Mouse (Mus musculus) midbrain, embryonic 12.5 days (tissue): ENCODE results near the gene Sh3bp5. TPM values are rescaled to one million over a fixed set of nuclear protein-coding genes. Genes with fewer than 3 reads are reported as not detected.

Experiments
- ATAC-seq: fragments of 200-750 bp; cut with Nextera tagmentation; 2 replicates; pipeline ENCODE4 v1.8.0; 2017; ENCODE audit warnings: low read depth, moderate TSS enrichment, moderate library complexity; ENCODE audit not compliant: low FRiP score
- H3K27ac ChIP-seq: fragments of 300-500 bp; sonication (generic); replicated peaks from 2 replicates; pipeline ENCODE4 v1.5.1; 2016; ENCODE audit warnings: mild to moderate bottlenecking
- H3K27me3 ChIP-seq: fragments of 300-500 bp; sonication (generic); 2 replicates; pipeline ENCODE4 v1.6.1; 2016; ENCODE audit warnings: mild to moderate bottlenecking
- H3K36me3 ChIP-seq: fragments of 300-500 bp; sonication (generic); 2 replicates; pipeline ENCODE4 v1.6.1; 2016
- H3K4me1 ChIP-seq: fragments of 300-500 bp; sonication (generic); 2 replicates; pipeline ENCODE4 v1.6.1; 2016
- H3K4me2 ChIP-seq: fragments of 300-500 bp; sonication (generic); replicated peaks from 2 replicates; pipeline ENCODE4 v1.6.1; 2016; ENCODE audit warnings: mild to moderate bottlenecking, moderate library complexity
- H3K4me3 ChIP-seq: fragments of 300-500 bp; sonication (generic); 2 replicates; pipeline ENCODE4 v1.5.1; 2016; ENCODE audit warnings: mild to moderate bottlenecking
- H3K9ac ChIP-seq: fragments of 300-500 bp; sonication (generic); replicated peaks from 2 replicates; pipeline ENCODE4 v1.6.1; 2016; ENCODE audit warnings: mild to moderate bottlenecking, moderate library complexity
- H3K9me3 ChIP-seq: fragments of 300-500 bp; sonication (generic); 2 replicates; pipeline ENCODE4 v1.6.1; 2016; ENCODE audit warnings: mild to moderate bottlenecking
- WGBS: fragments of 180-500 bp; shearing (Covaris S2); methylation state at CpG from one replicate; pipeline ENCODE4 v1.1.7; 2016; 5-methylcytosine and 5-hydroxymethylcytosine counted together
- polyA plus RNA-seq: library from polyadenylated mRNA; unstranded; fragments of >200 nt; fragmentation: Nextera tagmentation; extraction: Ambion mirVana; gene quantifications from 2 replicates; pipeline ENCODE4 v1.2.1, GENCODE M21; 2016

The Sh3bp5 gene
- polyA plus RNA-seq, 1 experiment from 2014 or later, result 43.3 TPM

GRCm38 (mm10) chr14:31364589-31364988 lies 71.3 kb downstream of the Sh3bp5 start:
- H3K9me3 ChIP-seq, result no peaks in the 10 kb centered on the region
- H3K27ac ChIP-seq, result no peak overlapping the region
- no peak overlapping the region for H3K9ac ChIP-seq
- WGBS, result 91% methylated on average over 4 of the region's 4 CpGs
- H3K4me3 ChIP-seq, result no peak overlapping the region
- no peaks in the 10 kb centered on the region for H3K27me3 ChIP-seq
- no peaks in the 10 kb centered on the region for H3K4me1 ChIP-seq
- no peak for ATAC-seq
- peaks cover 73% of the 10 kb centered on the region for H3K36me3 ChIP-seq
- no peak overlapping the region for H3K4me2 ChIP-seq

- H3K36me3 ChIP-seq, result peaks cover 63% of the 10 kb centered on the region
- no peaks in the 10 kb centered on the region for H3K27me3 ChIP-seq
- 95% methylated on average over 2 of the region's 2 CpGs for WGBS
- no peak overlapping the region for H3K9ac ChIP-seq
- no peak for ATAC-seq
- no peaks in the 10 kb centered on the region for H3K4me1 ChIP-seq
- H3K4me3 ChIP-seq, result no peak overlapping the region
- H3K9me3 ChIP-seq, result no peaks in the 10 kb centered on the region
- H3K27ac ChIP-seq, result no peak overlapping the region
- no peak overlapping the region for H3K4me2 ChIP-seq
These were observed 73.6 kb downstream of the Sh3bp5 start for GRCm38 (mm10) chr14:31362236-31362635.

GRCm38 (mm10) chr14:31345367-31345766 lies 90.5 kb downstream of the Sh3bp5 start:
- no peak for ATAC-seq
- no peak overlapping the region for H3K27ac ChIP-seq
- no peak overlapping the region for H3K4me3 ChIP-seq
- H3K4me1 ChIP-seq, result no peaks in the 10 kb centered on the region
- H3K9me3 ChIP-seq, result no peaks in the 10 kb centered on the region
- H3K4me2 ChIP-seq, result no peak overlapping the region
- 92% methylated on average over 1 of the region's 1 CpGs for WGBS
- no peak overlapping the region for H3K9ac ChIP-seq
- peaks cover 28% of the 10 kb centered on the region for H3K36me3 ChIP-seq
- H3K27me3 ChIP-seq, result no peaks in the 10 kb centered on the region

- no peaks in the 10 kb centered on the region for H3K9me3 ChIP-seq
- ATAC-seq, result no peak
- H3K4me2 ChIP-seq, result no peak overlapping the region
- H3K4me3 ChIP-seq, result no peak overlapping the region
- no peak overlapping the region for H3K9ac ChIP-seq
- peaks cover 26% of the 10 kb centered on the region for H3K36me3 ChIP-seq
- H3K4me1 ChIP-seq, result peaks cover 6% of the 10 kb centered on the region
- 88% methylated on average over 8 of the region's 8 CpGs for WGBS
- H3K27me3 ChIP-seq, result no peaks in the 10 kb centered on the region
- H3K27ac ChIP-seq, result no peak overlapping the region
These were observed 92.6 kb downstream of the Sh3bp5 start for GRCm38 (mm10) chr14:31343241-31343640.

GRCm38 (mm10) chr14:31337947-31338346 lies 97.9 kb downstream of the Sh3bp5 start:
- Histone ChIP-seq H3K4me2 (peak overlapping the region; percentile 63), H3K4me3 (peak overlapping the region; percentile 90), H3K9ac (no peak overlapping the region), H3K27ac (no peak overlapping the region), H3K27me3 (no peaks in the 10 kb centered on the region), H3K36me3 (peaks cover 7% of the 10 kb centered on the region), H3K9me3 (no peaks in the 10 kb centered on the region), H3K4me1 (peaks cover 20% of the 10 kb centered on the region)
- ATAC-seq, result no peak

GRCm38 (mm10) chr14:31337406-31337805 lies 98.5 kb downstream of the Sh3bp5 start:
- H3K4me1 ChIP-seq, result peaks cover 20% of the 10 kb centered on the region
- H3K27me3 ChIP-seq, result no peaks in the 10 kb centered on the region
- no peak for ATAC-seq

GRCm38 (mm10) chr14:31336369-31337155 lies 99.3 kb downstream of the Sh3bp5 start, which contains the start of gene Capn7:
Gene Capn7 (plus strand): TSS chr14:31336638.
- Histone ChIP-seq H3K27ac (peak within 1 kb of the TSS; percentile 91), H3K27me3 (no peaks in the 10 kb centered on the region), H3K9me3 (no peaks in the 10 kb centered on the region), H3K9ac (peak within 1 kb of the TSS; percentile 77), H3K4me3 (peak within 1 kb of the TSS; percentile 90), H3K4me2 (peak within 1 kb of the TSS; percentile 63), H3K4me1 (peaks cover 20% of the 10 kb centered on the region), H3K36me3 (peaks cover 7% of the 10 kb centered on the region)
- under 1% methylated on average over 78 of the region's 78 CpGs for WGBS
- ATAC-seq, result peak; percentile 97

More at GRCm38 (mm10) chr14:31337406-31337805, 98.5 kb downstream of the Sh3bp5 start:
- Histone ChIP-seq H3K4me3 (peak overlapping the region; percentile 90), H3K9me3 (no peaks in the 10 kb centered on the region), H3K4me2 (peak overlapping the region; percentile 63), H3K27ac (no peak overlapping the region), H3K9ac (peak overlapping the region; percentile 77), H3K36me3 (peaks cover 7% of the 10 kb centered on the region)
- 52% methylated on average over 7 of the region's 7 CpGs for WGBS

- Histone ChIP-seq H3K27me3 (no peaks in the 10 kb centered on the region), H3K4me2 (peak overlapping the region; percentile 63), H3K36me3 (peaks cover 3% of the 10 kb centered on the region), H3K4me3 (peak overlapping the region; percentile 90), H3K27ac (0 out of 2 replicates have a peak overlapping the region, but pooled peaks have one; percentile 52), H3K4me1 (peaks cover 20% of the 10 kb centered on the region), H3K9ac (peak overlapping the region; percentile 32; the same call in 1 of the 2 replicates), H3K9me3 (no peaks in the 10 kb centered on the region)
- 67% methylated on average over 3 of the region's 3 CpGs for WGBS
- ATAC-seq, result no peak
These were observed 100.1 kb downstream of the Sh3bp5 start for GRCm38 (mm10) chr14:31335765-31336164.

- H3K9me3 ChIP-seq, result no peaks in the 10 kb centered on the region
- 72% methylated on average over 4 of the region's 4 CpGs for WGBS
- H3K4me2 ChIP-seq, result no peak overlapping the region
- no peak overlapping the region for H3K9ac ChIP-seq
- no peak overlapping the region for H3K4me3 ChIP-seq
- H3K36me3 ChIP-seq, result no peaks in the 10 kb centered on the region
- H3K27me3 ChIP-seq, result no peaks in the 10 kb centered on the region; the same call in 1 of the 2 replicates
- no peak for ATAC-seq
- H3K27ac ChIP-seq, result no peak overlapping the region
- H3K4me1 ChIP-seq, result peaks cover 5% of the 10 kb centered on the region; the same call in 1 of the 2 replicates
These were observed 104.9 kb downstream of the Sh3bp5 start for GRCm38 (mm10) chr14:31330957-31331356.

- H3K4me1 ChIP-seq, result no peaks in the 10 kb centered on the region
- WGBS, result 59% methylated on average over 2 of the region's 2 CpGs
- H3K9me3 ChIP-seq, result no peaks in the 10 kb centered on the region
- H3K9ac ChIP-seq, result no peak overlapping the region
- no peaks in the 10 kb centered on the region for H3K36me3 ChIP-seq
- H3K4me3 ChIP-seq, result no peak overlapping the region
- no peak for ATAC-seq
- H3K27me3 ChIP-seq, result no peaks in the 10 kb centered on the region; the same call in 1 of the 2 replicates
- H3K4me2 ChIP-seq, result no peak overlapping the region
- no peak overlapping the region for H3K27ac ChIP-seq
These were observed 106.1 kb downstream of the Sh3bp5 start for GRCm38 (mm10) chr14:31329741-31330140.

GRCm38 (mm10) chr14:31327681-31328080 lies 108.2 kb downstream of the Sh3bp5 start:
- Histone ChIP-seq H3K9ac (no peak overlapping the region), H3K4me2 (no peak overlapping the region), H3K9me3 (no peaks in the 10 kb centered on the region), H3K4me3 (no peak overlapping the region), H3K27me3 (peaks cover 6% of the 10 kb centered on the region; the same call in 1 of the 2 replicates), H3K36me3 (no peaks in the 10 kb centered on the region), H3K4me1 (peaks cover 7% of the 10 kb centered on the region), H3K27ac (no peak overlapping the region)
- no peak for ATAC-seq
- WGBS, result 80% methylated on average over 4 of the region's 4 CpGs

- Histone ChIP-seq H3K36me3 (no peaks in the 10 kb centered on the region), H3K27ac (no peak overlapping the region), H3K9ac (no peak overlapping the region), H3K4me3 (no peak overlapping the region), H3K4me1 (peaks cover 7% of the 10 kb centered on the region), H3K9me3 (no peaks in the 10 kb centered on the region), H3K4me2 (no peak overlapping the region), H3K27me3 (peaks cover 6% of the 10 kb centered on the region; the same call in 1 of the 2 replicates)
- no peak for ATAC-seq
- 91% methylated on average over 1 of the region's 1 CpGs for WGBS
These were observed 108.7 kb downstream of the Sh3bp5 start for GRCm38 (mm10) chr14:31327196-31327595.
